Mouse (Mus musculus) layer of hippocampus, adult 18-20 months (tissue): ENCODE results near the gene Pou2f1. TPM values are rescaled to one million over a fixed set of nuclear protein-coding genes. Genes with fewer than 3 reads are reported as not detected.
"Not testable (repeated sequence)": the region's sequence is repeated elsewhere in the genome, so short reads cannot be mapped to it uniquely, and the experiment has no call there.

Experiments
- DNase-seq, 2 experiments: peaks; one replicate each; pipeline ENCODE4 v3.0.0; 2022; ENCODE audit warnings: low spot score in 2 of 2
- total RNA-seq, 2 experiments: library from RNA; stranded (reverse); gene quantifications; 2 replicates each; pipeline ENCODE4 v1.2.3; 2021

Pou2f1 gene
- total RNA-seq, 2 experiments from 2014 or later: 14.6 to 18.0 TPM

GRCm38 (mm10) chr1:166003181-166004022 is 924 bp upstream of the Pou2f1 start:
- peak; percentile 91 to 95 for DNase-seq

GRCm38 (mm10) chr1:166001904-166002489 is 481 bp downstream of the Pou2f1 start:
- peak in 1 of 2 experiments; percentile 9 for DNase-seq

- DNase-seq: peak; percentile 18 to 62
Measured at GRCm38 (mm10) chr1:166001121-166001903, 1.2 kb downstream of the Pou2f1 start.

GRCm38 (mm10) chr1:166000601-166001120 is 1.8 kb downstream of the Pou2f1 start:
- peak in 1 of 2 experiments; percentile 9 for DNase-seq

- no peak for DNase-seq
Measured at GRCm38 (mm10) chr1:165999709-166000108, 2.8 kb downstream of the Pou2f1 start.

GRCm38 (mm10) chr1:165995661-165996055 is 6.8 kb downstream of the Pou2f1 start:
- no peak for DNase-seq

GRCm38 (mm10) chr1:165995011-165995660 is 7.3 kb downstream of the Pou2f1 start:
- DNase-seq: not testable (repeated sequence)

GRCm38 (mm10) chr1:165994279-165994678 is 8.2 kb downstream of the Pou2f1 start:
- DNase-seq: no peak

GRCm38 (mm10) chr1:165993270-165994156 is 9.0 kb downstream of the Pou2f1 start:
- DNase-seq: no peak

- no peak for DNase-seq
Measured at GRCm38 (mm10) chr1:165988536-165988935, 13.9 kb downstream of the Pou2f1 start.

GRCm38 (mm10) chr1:165988072-165988471 is 14.4 kb downstream of the Pou2f1 start:
- no peak for DNase-seq

- DNase-seq: no peak
Measured at GRCm38 (mm10) chr1:165985743-165986360, 16.6 kb downstream of the Pou2f1 start.

- DNase-seq: no peak
Measured at GRCm38 (mm10) chr1:165985186-165985585, 17.3 kb downstream of the Pou2f1 start.

- no peak for DNase-seq
Measured at GRCm38 (mm10) chr1:165976672-165977448, 25.6 kb downstream of the Pou2f1 start.

GRCm38 (mm10) chr1:165969001-165969690 is 33.3 kb downstream of the Pou2f1 start:
- no peak for DNase-seq

- peak; percentile 44 to 83 for DNase-seq
Measured at GRCm38 (mm10) chr1:165967027-165967654, 35.3 kb downstream of the Pou2f1 start.

GRCm38 (mm10) chr1:165966156-165966914 is 36.1 kb downstream of the Pou2f1 start:
- DNase-seq: no peak
